Mouse (Mus musculus): Measurements from ENCODE around the gene Med31.
A peak's percentile ranks its signal among the peaks of the same experiment; 100 is the strongest.

Gene Med31

GRCm38 (mm10) chr11:72215410-72215797 lies at the start of gene Med31:
Gene Med31, minus strand, starts transcription at chr11:72215592.
- DNase-seq (ENCODE audit: low spot score): peak; percentile 86

- no peak for DNase-seq (ENCODE audit: low spot score)
Observed at GRCm38 (mm10) chr11:72256441-72256840, 41.0 kb upstream of the Med31 start.

- no peak for DNase-seq (ENCODE audit: low spot score)
Observed at GRCm38 (mm10) chr11:72255629-72256028, 40.2 kb upstream of the Med31 start.

GRCm38 (mm10) chr11:72245196-72245753 lies 29.9 kb upstream of the Med31 start:
- no peak for DNase-seq (ENCODE audit: low spot score)

GRCm38 (mm10) chr11:72240062-72240860 lies 24.9 kb upstream of the Med31 start:
- no peak for DNase-seq (ENCODE audit: low spot score)

- DNase-seq (ENCODE audit: low spot score): no peak
Observed at GRCm38 (mm10) chr11:72234013-72234412, 18.6 kb upstream of the Med31 start.

GRCm38 (mm10) chr11:72232991-72233390 lies 17.6 kb upstream of the Med31 start:
- no peak for DNase-seq (ENCODE audit: low spot score)

GRCm38 (mm10) chr11:72232068-72232467 lies 16.7 kb upstream of the Med31 start:
- no peak for DNase-seq (ENCODE audit: low spot score)

GRCm38 (mm10) chr11:72228513-72228912 lies 13.1 kb upstream of the Med31 start:
- DNase-seq (ENCODE audit: low spot score): no peak

- no peak for DNase-seq (ENCODE audit: low spot score)
Observed at GRCm38 (mm10) chr11:72226901-72227300, 11.5 kb upstream of the Med31 start.

- no peak for DNase-seq (ENCODE audit: low spot score)
Observed at GRCm38 (mm10) chr11:72226020-72226791, 10.8 kb upstream of the Med31 start.

- peak; percentile 65 for DNase-seq (ENCODE audit: low spot score)
Observed at GRCm38 (mm10) chr11:72224865-72225264, 9.5 kb upstream of the Med31 start.

- DNase-seq (ENCODE audit: low spot score): no peak
Observed at GRCm38 (mm10) chr11:72223414-72223813, 8.0 kb upstream of the Med31 start.

GRCm38 (mm10) chr11:72221278-72221677 lies 5.9 kb upstream of the Med31 start:
- DNase-seq (ENCODE audit: low spot score): peak; percentile 39

- no peak for DNase-seq (ENCODE audit: low spot score)
Observed at GRCm38 (mm10) chr11:72217116-72217515, 1.7 kb upstream of the Med31 start.

GRCm38 (mm10) chr11:72214591-72215409 lies 592 bp downstream of the Med31 start:
- peak; percentile 95 for DNase-seq (ENCODE audit: low spot score)

GRCm38 (mm10) chr11:72207834-72208377 lies 7.5 kb downstream of the Med31 start:
- no peak for DNase-seq (ENCODE audit: low spot score)

GRCm38 (mm10) chr11:72207204-72207833 lies 8.1 kb downstream of the Med31 start, which contains the start of the genes 4933427D14Rik and Txndc17:
Gene 4933427D14Rik, minus strand, starts transcription at chr11:72207459.
Gene Txndc17, plus strand, starts transcription at chr11:72207547.
- peak; percentile 90 for DNase-seq (ENCODE audit: low spot score)

GRCm38 (mm10) chr11:72206341-72207203 lies 8.8 kb downstream of the Med31 start, which contains the start of gene Gm43951:
Gene Gm43951, minus strand, starts transcription at chr11:72206840.
- no peak for DNase-seq (ENCODE audit: low spot score)

GRCm38 (mm10) chr11:72205256-72205655 lies 10.1 kb downstream of the Med31 start:
- DNase-seq (ENCODE audit: low spot score): no peak

Data from lung, postnatal 25 days (tissue).